Mouse (Mus musculus) stomach, postnatal 0 days (tissue): ENCODE measurements around the gene Cbx7.
A peak's percentile ranks its signal among the peaks of the same experiment; 100 is the strongest.

Experiments
- CTCF ChIP-seq: IDR thresholded peaks from 2 replicates; pipeline ENCODE4 v1.5.1; 2016; ENCODE audit warnings: antibody characterized with exemption, low read depth, mild to moderate bottlenecking, moderate library complexity
- EP300 ChIP-seq: optimal IDR thresholded peaks from 2 replicates; pipeline ENCODE3; 2016; ENCODE audit warnings: antibody characterized with exemption

GRCm38 (mm10) chr15:79947681-79948080 is 23.2 kb downstream of the Cbx7 start:
- TF ChIP-seq CTCF (peak; percentile 34), EP300 (no peak)
